ENCODE assay signal across 8 mouse cellular contexts in the genomic region with DNA sequence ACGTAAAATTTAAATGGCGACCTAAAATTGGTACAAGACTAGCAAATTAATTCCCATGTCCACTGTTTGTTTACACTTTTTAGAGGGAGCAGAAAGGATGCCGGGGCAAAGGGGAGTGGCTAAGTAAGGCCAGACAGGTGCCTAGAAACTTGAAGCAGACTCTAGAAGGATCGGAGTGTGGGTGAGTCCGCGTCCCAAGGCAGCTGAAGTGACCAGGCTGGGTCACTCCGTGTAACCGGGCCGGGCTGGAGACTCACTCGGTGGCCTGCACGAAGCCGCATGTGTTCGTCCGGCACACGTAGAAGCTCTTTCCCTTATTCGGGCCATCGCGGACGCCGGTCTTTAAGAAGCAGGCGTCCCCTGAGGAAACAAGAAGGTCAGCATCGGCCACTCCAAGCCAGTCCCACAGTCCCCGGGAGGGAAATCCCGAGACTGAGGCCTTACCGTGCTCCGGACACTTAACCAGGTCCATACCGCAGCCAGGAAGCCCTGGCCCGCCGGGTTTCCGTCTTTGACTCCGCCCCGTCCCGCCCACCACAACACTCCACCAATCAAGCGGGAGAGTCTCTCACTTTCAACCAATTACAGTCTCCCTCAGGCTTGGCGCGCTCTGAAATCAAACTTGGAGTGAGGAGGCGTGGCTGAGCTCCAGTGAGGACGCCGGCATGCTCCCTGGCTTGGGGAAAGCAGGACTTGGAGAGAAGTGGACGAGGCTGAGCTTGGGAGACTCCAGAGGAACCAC. TPM values are rescaled to one million over a fixed set of nuclear protein-coding genes. Genes with fewer than 3 reads are reported as not detected.
A peak's percentile ranks its signal among the peaks of the same experiment; 100 is the strongest.
DNase-seq lines count a peak whose midpoint lies in the region; ATAC-seq and TF ChIP-seq lines count a peak whose summit lies in the region.

A gene (minus strand): TSS at position 488 of the 742 bp plus-strand sequence.

- H3K27ac ChIP-seq in hindbrain, embryonic 13.5 days = no peak within 1 kb of the TSS

- H3K9ac ChIP-seq in hindbrain, embryonic 13.5 days = peak within 1 kb of the TSS; percentile 80

- H3K9me3 ChIP-seq in hindbrain, embryonic 13.5 days = no peaks in the 10 kb centered on the region

- peaks cover 10% of the 10 kb centered on the region for H3K4me1 ChIP-seq in hindbrain, embryonic 13.5 days (replicated peaks)

- H3K4me3 ChIP-seq in hindbrain, embryonic 13.5 days = peak within 1 kb of the TSS; percentile 67

- WGBS in hindbrain, embryonic 13.5 days = under 1% methylated on average over 40 of the region's 40 CpGs

- CTCF ChIA-PET in Patski (lab: Charles Lee) = interaction anchor here (0.7 to 1.0 kb wide), 4 partner anchors 326 to 524 kb away, joined by 3 read pairs; no protein-coding TSS in a partner anchor

- no peaks in the 10 kb centered on the region for H3K27me3 ChIP-seq in Patski
- no peaks in the 10 kb centered on the region for H3K27me3 ChIP-seq in hindbrain, embryonic 13.5 days

- DNase-seq in Patski (ENCODE audit: low read depth, low spot score) = peak; percentile 90
- DNase-seq in cerebellum, postnatal 14 days = peak; percentile 95 to 96
- peak; percentile 75 to 90 for DNase-seq in frontal cortex, postnatal 14 days (ENCODE audit: low spot score in 2 of 2)
- peak; percentile 72 to 85 for DNase-seq in layer of hippocampus, postnatal 25 days (ENCODE audit: extremely low spot score in 1 of 2, low spot score in 1 of 2)
- peak; percentile 94 for DNase-seq in lung, postnatal 25 days (ENCODE audit: low spot score)
- peak; percentile 94 for DNase-seq in retina, embryonic 14.5 days (ENCODE audit: low spot score)
- peak; percentile 95 for DNase-seq in thymus, postnatal 4 days

- H3K36me3 ChIP-seq in hindbrain, embryonic 13.5 days = no peaks in the 10 kb centered on the region

- POLR2A ChIA-PET in Patski (lab: Charles Lee) = interaction anchor here (0.7 to 1.2 kb wide), 2 partner anchors 10 to 161 kb away, joined by 5 read pairs; no protein-coding TSS in a partner anchor

- in situ Hi-C loops in Patski (cut with MboI; ENCODE audit: low pct_unique_long_range_greater_than_20kb) = loop anchor here (5.0 kb wide), 1 partner anchor 843 kb away; no protein-coding TSS in a partner anchor

- peak; percentile 98 for ATAC-seq in Patski
- peak; percentile 99 for ATAC-seq in hindbrain, embryonic 13.5 days (ENCODE audit: low FRiP score)

- peak within 1 kb of the TSS; percentile 85 for H3K4me2 ChIP-seq in hindbrain, embryonic 13.5 days

- no peak for TF ChIP-seq CTCF in Patski (IDR thresholded peaks at IDR 0.05)

RNA-seq across cellular contexts. Expression of the gene that starts here (rescaled TPM):
- 29.6 TPM for polyA plus RNA-seq in Patski (2021)
- 6.3 and 6.5 TPM in 2 replicates for polyA plus RNA-seq in hindbrain, embryonic 13.5 days (2015; fragmentation: Nextera tagmentation; extraction: Ambion mirVana)
- 1 to 10 TPM; 1.4 to 2.3 TPM for total RNA-seq in layer of hippocampus, postnatal 25 days (2021)
